Mouse (Mus musculus): ENCODE data around the gene Adgrf2. TPM values are rescaled to one million over a fixed set of nuclear protein-coding genes. Genes with fewer than 3 reads are reported as not detected.

Gene Adgrf2
- polyA plus RNA-seq, 1 experiment from 2014 or later: 0.05 TPM

DNA sequence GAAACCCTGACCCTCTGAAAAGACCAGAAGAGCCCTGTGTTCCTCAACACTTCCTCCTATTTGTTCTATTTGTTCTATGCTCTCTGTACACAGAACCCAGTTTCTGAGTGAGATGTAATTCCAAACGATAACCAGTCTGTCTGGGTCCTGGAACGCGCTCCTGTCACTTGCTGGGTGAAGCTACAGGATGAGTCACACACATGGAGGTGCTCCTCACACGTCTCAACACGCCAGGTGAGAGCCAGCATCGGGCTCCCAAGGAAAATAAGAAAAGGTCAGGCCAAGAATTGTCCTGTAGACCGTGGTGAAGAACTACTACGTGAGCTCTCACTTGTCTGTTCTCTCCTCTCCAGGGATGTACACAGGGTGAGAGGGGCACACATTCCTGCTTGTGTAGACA is 51.4 kb downstream of the Adgrf2 start:
- Histone ChIP-seq H3K27ac (ENCODE audit: low read depth, low read length) (no peak overlapping the region), H3K4me2 (ENCODE audit: low read length) (no peak overlapping the region), H3K27me3 (replicated peaks; ENCODE audit: control insufficient read depth, insufficient read depth, low read length) (no peaks in the 10 kb centered on the region), H3K36me3 (ENCODE audit: control insufficient read depth, insufficient read depth, low read length) (no peaks in the 10 kb centered on the region), H3K4me3 (ENCODE audit: low read depth, low read length) (no peak overlapping the region), H3K4me1 (ENCODE audit: control insufficient read depth, insufficient read depth, low read length) (no peaks in the 10 kb centered on the region), H3K9me3 (replicated peaks; ENCODE audit: control insufficient read depth, low read length) (no peaks in the 10 kb centered on the region), H3K9ac (ENCODE audit: low read length) (no peak overlapping the region)
- WGBS: 91% methylated on average over 8 of the region's 8 CpGs
- no peak for ATAC-seq
- no peak for DNase-seq (ENCODE audit: low spot score)

Other genes with a start within 250 kb of the Adgrf2 start
- gene Opn5, start 130.8 kb downstream of the Adgrf2 start, polyA plus RNA-seq (2014; fragmentation: Nextera tagmentation; extraction: Ambion mirVana): not detected in 2 replicates
- gene Adgrf4, start 49.9 kb downstream of the Adgrf2 start, polyA plus RNA-seq (2014; fragmentation: Nextera tagmentation; extraction: Ambion mirVana): 0.11 and 0.17 TPM in 2 replicates
- 5.0 and 7.2 TPM in 2 replicates for gene Cd2ap, start 134.5 kb upstream of the Adgrf2 start, polyA plus RNA-seq (2014; fragmentation: Nextera tagmentation; extraction: Ambion mirVana)

Measured in forebrain, embryonic 14.5 days (tissue).